Mouse (Mus musculus) ovary, postnatal 14 days (tissue): ENCODE measurements around the gene Aldh5a1.

ENCODE experiments used
- DNase-seq: peaks from one replicate; pipeline ENCODE4 v3.0.0; 2022; ENCODE audit warnings: low spot score

Gene Aldh5a1

DNA sequence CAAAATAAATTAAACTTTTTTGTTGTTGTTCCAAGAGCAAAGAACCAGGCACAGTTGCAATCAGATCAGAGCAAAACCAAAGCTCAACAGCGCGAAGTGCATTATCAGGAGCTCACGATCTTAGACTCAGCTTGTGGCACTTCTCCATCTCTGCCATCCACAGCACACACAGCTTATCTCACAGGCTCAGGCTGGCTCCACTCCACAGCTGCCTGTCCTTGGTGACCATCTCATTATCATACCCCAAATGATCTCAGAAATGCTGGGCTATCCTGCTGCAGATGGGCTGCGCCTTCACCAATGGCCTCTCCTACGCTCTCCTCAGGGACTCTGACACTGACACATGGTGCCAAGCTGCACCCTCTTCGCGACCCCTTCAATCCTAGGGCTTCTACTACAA lies 4.3 kb downstream of the Aldh5a1 start:
- no peak for DNase-seq

DNA sequence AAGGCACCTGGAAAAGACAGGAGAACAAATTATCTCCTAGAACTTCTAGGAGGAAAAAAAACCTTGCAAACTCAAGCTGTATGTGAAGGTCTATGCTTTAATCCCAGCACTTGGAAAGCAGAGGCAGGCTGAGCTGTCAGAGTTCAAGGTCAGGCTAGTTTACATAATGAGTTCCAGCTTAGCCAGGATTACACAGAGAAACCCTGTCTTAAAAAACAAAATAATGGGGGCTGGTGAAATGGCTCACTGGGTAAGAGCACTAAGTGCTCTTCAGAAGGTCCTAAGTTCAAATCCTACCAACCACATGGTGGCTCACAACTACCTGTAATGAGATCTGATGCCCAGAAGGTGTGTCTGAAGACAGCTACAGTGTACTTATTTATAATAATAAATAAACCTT lies 6.9 kb downstream of the Aldh5a1 start:
- DNase-seq, result no peak

DNA sequence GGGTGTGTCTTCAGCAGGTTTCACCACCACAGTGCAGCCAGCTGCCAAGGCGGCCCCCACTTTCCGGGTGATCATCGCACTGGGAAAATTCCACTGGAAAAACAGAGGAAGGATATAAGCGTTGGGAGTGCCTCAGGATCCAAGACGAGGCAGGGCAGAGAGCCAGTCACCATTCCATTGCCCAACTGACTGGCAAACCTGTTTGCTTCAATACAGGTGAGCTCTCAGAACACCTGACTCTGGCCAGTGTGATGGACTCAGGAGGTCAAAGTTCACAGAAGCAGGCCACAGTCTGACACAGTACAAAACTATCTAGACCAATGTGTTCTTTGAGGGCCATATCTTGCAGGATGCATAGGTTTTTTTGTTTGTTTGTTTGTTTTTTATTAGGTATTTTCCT lies 13.5 kb downstream of the Aldh5a1 start:
- no peak for DNase-seq

DNA sequence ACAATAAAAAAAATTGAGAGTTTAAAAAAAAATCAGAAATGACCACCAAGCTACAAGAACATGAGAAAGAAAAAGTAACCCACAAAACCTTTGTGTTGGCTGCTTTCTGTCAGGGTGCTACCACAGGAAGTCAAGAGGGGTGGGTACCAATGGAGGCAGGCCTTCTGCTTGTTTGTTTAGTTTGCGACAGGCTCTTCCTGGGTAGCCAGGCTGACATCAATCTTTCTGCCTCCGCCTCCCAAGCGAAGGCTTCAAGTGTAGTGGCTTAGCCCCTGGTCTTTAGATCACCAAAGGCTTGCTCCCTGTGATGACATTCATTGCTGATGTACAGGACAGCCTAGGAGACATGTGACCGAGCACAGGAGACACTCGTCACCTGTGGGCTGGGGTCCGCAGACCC lies 16.2 kb downstream of the Aldh5a1 start:
- no peak for DNase-seq

DNA sequence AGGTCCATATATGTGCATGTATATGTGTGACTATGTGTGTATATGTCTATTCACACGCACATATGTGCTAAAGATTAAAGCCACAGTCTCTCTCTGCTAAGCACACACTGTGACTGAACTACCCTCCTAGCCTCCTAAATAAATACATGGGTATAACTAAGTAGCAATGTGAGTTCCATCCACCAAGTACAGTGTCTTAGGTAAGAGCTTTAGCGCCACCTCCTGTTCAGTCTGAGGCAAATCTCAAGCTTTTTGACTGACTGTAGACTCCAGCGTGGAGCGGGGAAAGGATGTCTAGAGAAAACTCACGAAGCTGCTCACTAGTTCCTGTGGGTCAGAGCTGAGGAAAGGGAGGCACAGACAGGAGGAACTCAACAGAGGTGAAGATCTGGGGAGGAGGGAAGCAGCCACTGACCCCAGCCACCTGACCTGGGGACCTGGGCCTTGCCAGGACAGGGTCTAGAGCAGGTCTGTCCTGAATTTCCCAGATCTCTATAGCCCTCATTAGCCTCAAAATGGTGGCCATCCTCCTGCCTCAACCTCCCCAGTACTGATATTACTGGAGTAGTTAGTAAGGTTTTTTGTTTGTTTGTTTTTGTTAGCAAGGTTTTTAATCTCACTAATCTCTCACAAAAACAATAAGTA lies 17.0 kb downstream of the Aldh5a1 start:
- peak; percentile 21 for DNase-seq

DNA sequence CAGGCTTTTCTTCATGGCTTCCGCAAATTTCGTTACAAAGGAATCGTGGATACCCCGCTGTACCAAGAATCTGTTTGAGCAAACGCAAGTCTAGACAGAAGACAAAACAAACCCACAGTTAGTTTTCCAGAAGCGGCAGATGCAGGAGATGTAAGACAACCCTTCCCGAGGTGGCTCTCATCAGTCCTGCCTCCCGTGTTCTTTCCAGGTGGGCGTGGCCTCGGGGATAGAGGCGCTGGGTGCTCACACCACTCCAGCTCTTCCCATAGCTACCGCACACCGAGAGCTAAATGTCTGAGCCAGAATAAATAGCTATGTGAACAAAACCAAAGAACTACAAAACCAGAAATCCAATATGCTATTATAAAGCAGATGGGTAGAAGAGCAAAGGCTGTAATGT lies 21.6 kb downstream of the Aldh5a1 start:
- DNase-seq, result no peak

DNA sequence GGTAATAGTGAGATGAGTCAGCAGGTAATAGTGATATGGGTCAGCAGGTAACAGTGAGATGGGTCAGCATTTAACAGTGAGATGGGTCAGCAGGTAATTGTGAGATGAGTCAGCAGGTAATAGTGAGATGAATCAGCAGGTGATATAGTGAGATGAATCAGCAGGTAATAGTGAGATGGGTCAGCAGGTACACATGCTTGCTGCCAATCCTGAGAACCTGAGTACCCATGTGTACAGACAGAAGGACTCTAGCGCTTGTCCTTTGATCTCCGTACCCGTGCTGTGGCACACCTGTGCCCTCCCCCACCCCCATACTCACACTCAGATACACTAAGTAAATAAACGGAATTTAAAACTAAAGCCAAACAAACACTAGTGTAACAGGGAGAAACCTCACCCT lies 22.5 kb downstream of the Aldh5a1 start:
- DNase-seq, result no peak

DNA sequence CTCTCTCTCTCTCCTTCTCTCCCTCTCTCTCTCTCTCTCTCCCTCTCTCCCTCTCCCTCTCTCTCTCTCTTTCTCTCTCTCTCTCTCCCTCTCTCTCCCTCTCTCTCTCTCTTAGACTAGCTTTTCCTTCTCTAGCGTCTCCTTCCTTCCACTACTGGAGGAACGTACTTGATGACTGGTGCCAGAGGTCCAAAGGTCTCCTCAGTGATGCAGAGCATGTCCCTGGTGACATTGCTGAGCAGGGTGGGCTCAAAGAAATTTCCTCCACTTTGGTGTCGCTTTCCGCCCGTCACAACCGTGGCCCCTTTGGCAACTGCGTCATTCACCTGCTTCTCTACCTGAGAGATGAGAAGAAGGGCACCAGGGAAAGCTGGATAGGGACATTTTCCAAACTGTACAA lies 23.9 kb downstream of the Aldh5a1 start:
- no peak for DNase-seq

DNA sequence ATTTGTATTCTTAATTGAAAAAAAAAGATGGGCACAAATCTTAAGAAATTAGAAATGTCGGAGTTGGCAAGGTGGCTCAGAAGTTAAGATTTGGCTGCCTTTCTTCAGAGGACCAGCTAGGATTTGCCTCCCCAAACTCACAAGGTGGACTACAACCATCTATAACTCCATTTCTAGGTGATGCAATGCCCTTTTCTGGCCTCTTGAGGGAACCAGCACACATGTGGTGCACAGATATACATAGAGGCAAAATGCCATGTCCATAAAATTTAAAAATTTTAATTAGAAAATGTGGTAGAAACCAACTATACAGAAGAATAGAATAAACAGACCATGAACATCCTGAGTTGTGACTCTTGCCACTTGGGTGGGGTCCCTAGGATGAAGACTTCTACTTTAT lies 28.3 kb downstream of the Aldh5a1 start:
- DNase-seq, result no peak

DNA sequence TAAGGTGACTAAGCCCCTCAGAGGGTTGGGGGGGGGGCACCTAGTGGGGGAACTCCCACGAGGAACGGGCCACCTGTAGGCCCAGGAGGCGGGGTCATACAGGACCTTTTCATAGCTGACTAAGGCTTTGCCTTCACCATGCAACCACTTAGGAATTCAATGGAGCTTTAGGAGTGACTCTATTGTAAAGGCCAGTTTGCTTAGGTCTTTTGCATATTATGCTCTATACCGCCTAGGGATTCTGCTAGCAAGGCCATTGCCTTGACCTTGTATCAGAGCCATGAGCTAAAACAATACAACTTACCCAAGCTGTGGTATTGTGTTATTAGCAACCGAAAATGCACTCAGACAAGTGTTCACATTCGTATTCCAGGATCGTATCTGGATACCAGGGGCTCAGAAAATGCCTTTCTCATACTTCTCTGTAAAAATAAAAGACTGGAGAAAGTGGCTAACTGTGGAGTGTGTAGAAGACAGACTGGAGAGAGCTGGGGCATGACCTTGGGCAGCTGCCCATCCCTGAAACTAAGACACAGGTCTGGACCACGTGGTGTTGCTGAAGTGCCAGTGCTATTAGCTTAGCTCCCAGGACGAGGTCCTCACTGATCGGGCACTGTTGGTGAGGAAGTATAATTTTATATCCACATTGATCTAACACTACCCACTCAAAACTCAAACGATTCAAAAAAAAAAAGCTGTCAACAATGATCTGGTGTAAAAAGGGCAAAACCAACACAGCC lies 30.5 kb downstream of the Aldh5a1 start:
- no peak for DNase-seq

DNA sequence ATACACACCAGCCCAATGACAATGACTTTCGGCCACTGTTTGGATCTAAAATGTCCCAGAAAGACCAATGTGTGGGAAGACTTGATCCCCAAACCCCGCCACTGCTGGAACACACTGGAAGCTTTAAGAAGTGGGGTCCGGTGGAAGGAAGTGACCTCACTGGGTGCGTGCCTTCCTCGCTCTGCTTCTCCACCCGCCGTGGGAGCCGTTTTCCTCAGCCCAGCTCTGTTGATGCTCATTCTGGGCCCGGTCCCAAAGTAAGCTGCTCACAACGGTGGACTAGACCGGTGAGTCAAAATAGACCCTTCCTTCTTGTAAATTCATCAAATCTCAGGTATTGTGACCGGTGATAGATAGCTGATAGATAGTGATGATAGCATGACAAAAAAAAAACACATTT lies 32.0 kb downstream of the Aldh5a1 start:
- no peak for DNase-seq

DNA sequence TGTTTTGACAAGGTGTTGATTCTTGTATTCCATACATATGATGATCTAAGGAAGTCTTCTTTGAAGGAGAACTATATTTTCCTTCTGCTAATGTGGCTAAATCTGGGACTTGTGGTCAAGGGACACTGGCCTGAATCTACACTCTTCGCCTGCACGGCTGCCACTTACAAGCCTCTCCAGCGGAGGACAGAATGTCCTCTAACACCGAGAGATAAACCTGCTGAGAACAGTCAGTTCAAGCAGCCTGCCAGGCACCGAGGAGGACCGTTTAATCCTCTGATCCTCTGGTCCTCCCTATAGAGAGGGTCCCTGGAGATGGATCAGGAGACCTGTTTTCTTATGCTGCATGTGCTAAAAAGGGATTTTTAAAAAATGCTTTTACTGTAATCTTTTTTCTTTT lies 34.0 kb downstream of the Aldh5a1 start:
- DNase-seq, result no peak

DNA sequence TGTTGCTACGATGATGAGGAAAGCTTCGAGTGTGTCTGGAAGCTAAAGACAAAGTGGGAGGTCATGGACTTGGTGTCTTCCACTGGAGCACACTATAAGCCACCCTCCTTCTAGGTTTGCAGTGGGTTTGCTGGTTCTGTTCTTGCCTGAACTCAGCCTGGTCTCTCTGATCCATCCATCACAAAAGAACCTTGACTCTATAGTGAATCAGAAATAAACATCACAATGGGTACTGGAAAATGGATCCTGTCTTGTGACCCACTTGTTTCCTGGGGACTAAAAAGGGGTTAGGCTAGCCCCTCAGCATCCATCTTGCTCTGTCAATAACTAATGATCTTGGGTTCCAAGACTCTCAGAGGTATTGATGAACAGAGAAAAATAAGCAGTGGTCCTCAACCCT lies 35.5 kb downstream of the Aldh5a1 start:
- no peak for DNase-seq

DNA sequence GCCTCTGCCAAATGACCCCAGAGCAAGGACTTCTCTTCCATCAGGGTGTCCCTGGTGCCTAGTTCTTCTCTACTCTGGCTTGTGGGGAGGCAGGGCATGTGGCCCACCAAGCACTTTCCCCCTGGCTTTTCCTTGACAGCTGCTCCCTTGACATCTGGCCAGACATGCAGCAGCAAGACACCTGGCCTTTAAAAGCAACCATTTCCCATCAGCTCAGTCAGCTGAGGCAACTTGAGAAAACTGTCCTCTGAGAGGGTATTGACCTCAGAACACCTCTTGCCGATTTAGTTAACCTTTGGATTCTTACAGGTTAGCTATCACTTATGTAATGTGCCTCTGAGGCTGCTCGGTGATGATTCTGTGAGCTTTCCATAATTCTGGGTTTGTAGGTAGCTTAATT lies 43.6 kb downstream of the Aldh5a1 start:
- DNase-seq, result no peak

DNA sequence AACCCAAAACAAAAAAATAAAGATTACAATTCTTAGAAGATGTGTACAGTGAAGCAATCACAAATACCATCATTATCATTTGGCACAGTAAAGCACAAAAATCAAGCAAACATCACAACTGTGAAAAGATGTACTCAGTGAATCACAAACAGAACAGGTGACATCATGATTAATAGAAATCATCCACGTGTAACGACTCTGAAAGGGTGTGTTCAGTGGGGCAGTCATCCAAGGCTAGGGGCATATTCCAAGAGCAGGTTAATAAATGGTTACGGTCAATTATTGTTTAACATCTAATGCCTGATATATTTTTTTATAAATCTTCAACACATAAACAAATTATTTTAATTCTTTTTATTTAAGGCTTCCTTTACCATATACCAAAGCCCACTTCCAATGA lies 44.9 kb downstream of the Aldh5a1 start:
- DNase-seq, result no peak

DNA sequence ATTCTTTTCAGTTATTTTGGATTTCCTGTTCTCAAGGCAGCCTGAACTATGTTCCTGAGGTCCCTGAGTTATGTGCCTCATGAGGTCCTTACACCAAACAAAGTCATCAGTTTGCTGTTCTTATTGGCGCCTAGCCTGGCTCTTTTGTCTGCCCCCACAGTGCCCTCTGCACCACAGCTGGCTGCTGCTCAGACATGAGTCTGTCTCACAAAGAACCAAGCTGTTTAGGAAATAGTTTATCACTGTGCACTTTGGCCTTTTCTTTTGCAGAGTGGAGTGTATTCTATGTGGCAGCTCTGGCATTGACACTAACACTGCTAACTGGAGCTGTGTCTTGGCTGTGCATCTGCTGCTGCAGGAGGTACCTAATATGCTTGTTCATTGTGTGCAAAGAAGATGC lies 47.9 kb downstream of the Aldh5a1 start:
- DNase-seq, result no peak

DNA sequence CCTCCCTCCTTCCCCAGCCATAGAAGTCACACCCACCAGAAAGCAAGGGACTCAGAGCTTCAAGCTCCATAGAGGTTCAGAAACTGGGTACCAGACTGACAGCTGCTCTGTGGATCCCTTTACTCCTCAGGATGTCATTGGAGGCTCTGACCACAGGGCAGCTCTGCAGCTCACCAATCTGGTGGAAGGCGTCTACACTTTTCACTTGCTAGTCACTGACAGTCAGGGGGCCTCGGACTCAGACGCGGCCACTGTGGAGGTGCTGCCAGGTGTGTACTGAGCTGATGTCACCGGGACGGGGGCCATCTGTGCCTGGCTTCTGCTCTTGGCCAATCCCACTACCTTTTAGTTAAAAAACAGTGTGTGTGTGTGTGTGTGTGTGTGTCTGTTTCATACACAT lies 55.0 kb downstream of the Aldh5a1 start:
- no peak for DNase-seq

DNA sequence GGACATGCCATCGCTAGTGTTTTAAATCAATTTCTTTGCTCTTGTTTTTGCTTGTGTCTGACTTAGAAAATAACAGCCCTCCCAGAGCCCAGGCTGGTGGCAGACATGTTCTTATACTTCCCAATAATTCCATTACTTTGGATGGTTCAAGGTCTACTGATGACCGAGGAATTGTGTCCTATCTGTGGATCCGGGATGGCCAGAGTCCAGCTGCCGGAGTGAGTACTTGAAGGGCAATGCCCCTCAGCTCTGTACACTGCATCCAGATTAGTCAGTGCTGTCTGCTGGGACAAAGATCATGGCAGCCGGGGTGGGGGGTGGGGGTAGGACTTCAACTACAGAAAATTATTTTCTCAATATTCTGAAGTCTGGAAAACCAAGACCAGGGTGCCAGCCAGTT lies 56.8 kb downstream of the Aldh5a1 start:
- DNase-seq, result no peak

DNA sequence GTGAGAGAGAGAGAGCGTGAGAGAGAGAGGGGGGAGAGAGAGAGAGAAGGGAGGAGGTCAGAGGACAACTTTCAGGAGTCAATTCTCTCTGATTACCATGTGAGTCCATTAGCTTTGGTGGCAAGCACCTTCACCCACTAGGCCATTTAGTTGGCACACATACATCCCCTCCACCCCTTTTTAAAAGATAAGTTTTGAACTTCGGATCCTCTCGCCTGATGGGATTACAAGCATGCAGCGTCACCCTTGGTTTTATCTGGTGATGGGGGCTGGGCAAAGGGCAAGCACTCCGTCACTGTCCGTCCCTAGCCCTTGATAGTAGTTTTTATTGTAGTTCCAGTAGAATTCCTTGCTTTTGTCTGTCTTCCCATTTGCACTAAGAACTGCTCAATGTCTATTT lies 57.3 kb downstream of the Aldh5a1 start:
- DNase-seq, result no peak

DNA sequence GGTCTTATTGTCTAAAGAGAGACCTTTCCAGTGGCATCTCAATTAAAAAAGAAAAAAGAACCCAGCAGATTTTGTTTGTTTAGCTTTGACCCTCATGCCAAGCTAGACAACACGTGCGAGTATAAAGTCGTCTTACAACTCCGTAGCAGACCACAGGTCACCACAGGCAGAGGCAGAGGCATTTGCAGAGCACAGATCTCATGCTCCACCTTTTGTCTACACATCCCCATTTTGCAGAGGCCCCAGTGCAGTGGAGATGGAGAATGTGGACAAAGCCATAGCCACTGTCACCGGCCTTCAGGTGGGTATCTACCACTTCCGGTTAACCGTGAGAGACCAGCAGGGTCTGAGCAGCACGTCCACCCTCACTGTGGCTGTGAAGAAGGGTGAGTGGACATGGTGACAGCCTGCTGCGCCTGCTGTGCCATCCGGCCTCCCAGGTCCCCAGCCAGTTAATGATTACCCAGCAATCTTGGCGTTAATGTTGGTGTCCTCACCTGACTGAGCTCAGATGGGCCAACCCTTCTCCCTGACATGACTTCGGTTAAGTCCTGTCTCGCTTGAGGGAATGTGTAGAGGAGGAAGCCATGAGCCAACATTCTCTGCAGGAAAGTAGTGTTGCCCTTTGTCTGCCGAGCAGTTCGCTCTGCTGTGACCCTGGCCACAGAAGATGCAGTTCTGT lies 58.0 kb downstream of the Aldh5a1 start:
- DNase-seq, result peak; percentile 14

DNA sequence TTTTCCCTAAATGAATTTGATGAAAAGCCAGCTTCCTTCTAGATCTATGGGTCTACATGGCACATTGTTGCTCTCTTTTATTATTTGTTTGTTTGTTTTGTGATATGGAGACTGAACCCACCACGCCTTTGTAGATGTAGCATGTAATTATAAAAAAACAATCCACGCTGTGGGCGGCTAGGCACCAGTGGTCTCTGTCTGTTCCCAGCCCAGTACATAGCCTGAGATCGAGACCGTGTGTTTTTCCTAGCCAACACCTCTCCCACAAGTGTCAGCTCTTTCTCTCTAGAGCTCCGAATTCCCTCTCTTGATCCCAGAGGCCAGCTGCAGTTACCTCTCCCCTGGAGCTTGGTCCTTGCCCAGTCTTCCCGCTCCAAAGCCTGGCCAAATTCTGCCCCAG lies 69.2 kb downstream of the Aldh5a1 start:
- DNase-seq, result no peak

DNA sequence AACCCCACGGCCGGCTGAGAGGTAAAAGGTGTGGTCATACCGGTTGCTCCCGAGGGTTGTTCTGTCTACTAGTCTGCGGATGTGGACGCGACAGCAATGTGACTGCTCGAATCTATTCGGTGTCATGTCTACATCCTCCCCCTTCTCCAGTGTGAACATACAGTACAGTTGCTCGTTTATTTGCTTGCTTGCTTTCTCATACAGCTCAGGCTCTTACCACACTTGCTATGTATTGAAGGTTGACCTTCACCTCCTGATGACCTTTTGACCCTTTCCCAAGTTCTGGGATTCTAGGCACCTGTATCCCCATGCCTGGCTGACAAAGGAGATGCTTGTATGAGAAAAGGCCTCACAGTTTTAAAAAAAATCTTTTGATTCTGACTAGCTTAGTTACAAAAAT lies 69.7 kb downstream of the Aldh5a1 start:
- DNase-seq, result no peak
